Mouse (Mus musculus) olfactory bulb, adult 2 months (tissue): ENCODE measurements at regions not wholly inside any gene's neighbourhood (a gene's known extent, or its start where the extent isn't known, plus 50 kb on each side); places are given as distances from the start of the nearest gene placed in this dataset.

Source experiments
- CTCF ChIP-seq: fragments of 200-500 bp; IDR thresholded peaks from 2 replicates; pipeline ENCODE4 v1.5.1; 2012; ENCODE audit warnings: low read depth, mild to moderate bottlenecking, low read length, moderate library complexity; ENCODE audit not compliant: insufficient read depth
- POLR2A ChIP-seq: fragments of 200-500 bp; IDR thresholded peaks from 2 replicates; pipeline ENCODE4 v1.6.1; 2012; ENCODE audit warnings: mild to moderate bottlenecking, low read depth, low read length, moderate library complexity; ENCODE audit not compliant: insufficient read depth

DNA sequence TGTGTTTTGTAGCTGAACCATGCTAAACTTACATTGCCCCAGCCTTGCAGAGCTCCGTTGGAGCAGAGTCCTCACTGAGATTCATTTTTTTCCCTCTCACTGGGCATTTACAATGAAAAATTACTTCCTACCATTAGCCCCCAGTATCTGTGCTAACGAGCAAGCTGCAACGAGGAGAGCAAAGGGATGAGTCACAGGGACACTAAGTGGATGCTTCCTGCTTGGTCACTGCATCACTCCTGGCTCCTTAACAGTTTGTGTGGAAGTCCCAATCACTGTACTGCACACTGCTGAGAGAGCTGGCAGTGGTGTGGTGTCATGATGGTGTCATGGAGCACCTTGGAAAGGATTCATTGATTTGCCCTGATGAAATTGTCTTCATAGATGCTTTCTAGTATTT, 434.9 kb downstream of the Bckdhb start:
- TF ChIP-seq CTCF (no peak), POLR2A (no peak)
